Mouse (Mus musculus): ENCODE data around the gene Trpv5. TPM values are rescaled to one million over a fixed set of nuclear protein-coding genes. Genes with fewer than 3 reads are reported as not detected.

Gene Trpv5
- polyA plus RNA-seq, 1 experiment: not detected

DNA sequence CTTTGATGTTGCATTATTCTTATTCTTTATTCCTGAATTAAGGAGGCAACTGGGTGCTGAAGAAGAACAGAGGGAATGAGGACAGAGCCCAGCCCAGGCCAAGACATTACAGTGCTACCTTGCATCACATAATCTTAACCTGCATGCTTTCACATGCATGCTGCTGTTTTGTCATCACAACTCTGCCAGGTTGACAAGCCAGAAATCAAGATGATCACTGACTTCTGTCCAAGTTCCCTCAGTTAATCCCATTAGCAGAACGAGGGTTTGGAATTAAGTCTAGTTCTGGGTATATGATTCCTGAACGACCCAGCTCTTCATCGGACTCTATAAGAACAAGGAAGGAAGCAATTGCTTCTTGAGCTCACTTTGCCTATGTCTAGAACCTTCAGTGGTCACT, 34.3 kb downstream of the Trpv5 start:
- TF ChIP-seq CTCF (IDR thresholded peaks at IDR 0.05; ENCODE audit: extremely low read depth, insufficient read depth, low read length) (no peak), POLR2A (IDR thresholded peaks at IDR 0.05; ENCODE audit: extremely low read depth, insufficient read depth, low read length) (no peak)
- Histone ChIP-seq H3K27ac (ENCODE audit: insufficient read depth, low read length) (no peak overlapping the region), H3K4me1 (ENCODE audit: control insufficient read depth, insufficient read depth, low read length) (peaks cover 2% of the 10 kb centered on the region; the same call in 1 of the 2 replicates)

DNA sequence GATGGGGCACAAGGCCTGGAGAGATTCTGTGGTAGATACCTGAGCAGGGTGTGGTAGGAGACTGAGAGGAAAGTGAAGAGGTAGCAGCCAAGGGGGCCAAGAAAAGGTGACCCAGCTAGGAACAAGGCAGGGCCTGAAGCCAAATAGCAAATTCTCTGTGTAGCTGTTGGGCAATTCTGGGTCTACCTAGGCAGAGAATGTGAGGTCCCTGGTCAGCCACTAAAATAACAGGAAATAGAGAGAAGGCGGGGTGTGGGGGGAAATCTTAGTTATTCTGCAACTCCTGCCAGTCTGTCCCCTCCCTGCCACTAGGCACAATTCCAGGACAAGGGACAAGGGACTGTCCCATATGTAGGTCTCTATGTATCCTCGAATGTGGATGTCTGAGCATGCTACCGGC, 37.3 kb downstream of the Trpv5 start:
- peaks cover 2% of the 10 kb centered on the region; the same call in 1 of the 2 replicates for H3K4me1 ChIP-seq (ENCODE audit: control insufficient read depth, insufficient read depth, low read length)
- no peak overlapping the region for H3K27ac ChIP-seq (ENCODE audit: insufficient read depth, low read length)
- no peak overlapping the region for H3K4me3 ChIP-seq (ENCODE audit: insufficient read depth, low read length)
- TF ChIP-seq POLR2A (IDR thresholded peaks at IDR 0.05; ENCODE audit: extremely low read depth, insufficient read depth, low read length): no peak
- TF ChIP-seq CTCF (IDR thresholded peaks at IDR 0.05; ENCODE audit: extremely low read depth, insufficient read depth, low read length): no peak

More for the DNA sequence above, 34.3 kb downstream of the Trpv5 start:
- H3K4me3 ChIP-seq (ENCODE audit: insufficient read depth, low read length): no peak overlapping the region

DNA sequence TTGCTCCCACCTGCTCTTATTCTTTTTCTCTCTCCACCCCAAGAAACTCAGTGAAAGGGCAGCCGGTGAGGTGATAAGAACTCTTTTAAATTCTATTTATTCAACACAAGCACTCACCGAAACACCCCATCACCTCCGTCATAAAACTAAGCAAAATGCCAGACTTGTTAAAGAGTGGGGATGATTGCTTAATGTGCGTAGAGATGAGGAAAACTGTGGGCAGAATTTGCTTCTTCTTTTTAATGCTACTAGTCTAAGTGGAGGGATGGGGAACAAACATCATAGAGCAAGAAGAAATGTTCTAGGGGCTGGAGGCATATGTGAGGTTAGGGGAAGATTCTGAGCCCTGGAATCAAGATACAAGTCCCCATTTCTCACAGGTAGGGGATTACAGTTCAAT, 37.8 kb downstream of the Trpv5 start:
- Histone ChIP-seq H3K4me3 (ENCODE audit: insufficient read depth, low read length) (no peak overlapping the region), H3K27ac (ENCODE audit: insufficient read depth, low read length) (no peak overlapping the region), H3K4me1 (ENCODE audit: control insufficient read depth, insufficient read depth, low read length) (peaks cover 2% of the 10 kb centered on the region; the same call in 1 of the 2 replicates)
- no peak for TF ChIP-seq CTCF (IDR thresholded peaks at IDR 0.05; ENCODE audit: extremely low read depth, insufficient read depth, low read length)
- no peak for TF ChIP-seq POLR2A (IDR thresholded peaks at IDR 0.05; ENCODE audit: extremely low read depth, insufficient read depth, low read length)

DNA sequence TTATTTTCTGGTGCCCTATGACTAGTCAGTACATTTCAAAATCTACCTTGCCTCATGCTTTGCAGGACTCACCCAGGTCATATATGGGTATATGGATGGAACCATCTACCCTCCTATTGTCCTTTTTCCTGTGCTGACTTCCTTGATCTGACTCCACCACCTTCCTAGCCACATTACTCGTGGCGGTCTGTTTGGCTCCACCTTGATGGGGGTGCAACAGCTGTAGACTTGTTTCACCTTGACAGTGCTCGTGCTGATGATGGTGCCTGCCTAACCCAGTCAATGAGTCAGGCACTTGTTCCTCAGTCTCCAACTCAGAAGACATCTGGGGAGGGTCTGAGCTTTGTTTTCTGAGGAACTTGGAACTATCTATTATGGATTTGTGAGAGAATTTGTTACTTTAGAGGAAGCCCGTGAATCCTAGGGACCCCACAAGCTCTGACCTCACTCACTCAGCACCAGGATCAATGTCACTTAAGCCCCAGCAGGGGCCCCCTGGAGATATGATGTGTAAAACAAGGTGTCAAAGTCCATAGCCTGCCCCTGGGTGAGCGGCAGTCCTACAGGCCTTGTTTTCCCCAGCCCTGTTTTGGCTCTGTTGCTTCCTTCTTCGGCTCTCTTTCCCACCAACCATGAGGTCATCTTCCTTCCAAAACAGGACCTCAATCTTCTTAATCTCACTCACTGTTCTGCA, 39.2 kb downstream of the Trpv5 start:
- H3K27ac ChIP-seq (ENCODE audit: insufficient read depth, low read length): no peak overlapping the region
- no peaks in the 10 kb centered on the region for H3K4me1 ChIP-seq (ENCODE audit: control insufficient read depth, insufficient read depth, low read length)
- H3K4me3 ChIP-seq (ENCODE audit: insufficient read depth, low read length): no peak overlapping the region
- TF ChIP-seq CTCF (IDR thresholded peaks at IDR 0.05; ENCODE audit: extremely low read depth, insufficient read depth, low read length) (no peak), POLR2A (IDR thresholded peaks at IDR 0.05; ENCODE audit: extremely low read depth, insufficient read depth, low read length) (no peak)

DNA sequence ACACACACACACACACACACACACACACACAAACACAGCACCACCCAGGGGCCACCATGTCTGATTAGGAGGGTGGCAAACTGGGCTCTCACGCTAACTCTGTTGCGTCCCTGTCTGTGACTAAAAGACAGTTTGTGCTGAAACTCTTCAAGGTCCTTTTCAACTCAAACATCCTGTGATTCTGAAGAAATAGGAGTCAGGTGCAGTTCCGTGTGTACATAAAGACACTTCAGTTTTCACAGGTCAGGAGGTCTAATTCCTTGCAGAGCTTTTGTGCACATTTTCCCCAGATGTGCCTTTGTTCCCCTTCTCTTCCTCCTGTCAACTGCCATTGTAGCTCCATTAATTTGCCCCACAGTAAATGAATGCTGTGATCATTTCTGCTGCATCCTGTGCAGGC, 40.1 kb downstream of the Trpv5 start:
- no peak for TF ChIP-seq POLR2A (IDR thresholded peaks at IDR 0.05; ENCODE audit: extremely low read depth, insufficient read depth, low read length)
- no peak for TF ChIP-seq CTCF (IDR thresholded peaks at IDR 0.05; ENCODE audit: extremely low read depth, insufficient read depth, low read length)
- no peaks in the 10 kb centered on the region for H3K4me1 ChIP-seq (ENCODE audit: control insufficient read depth, insufficient read depth, low read length)
- H3K27ac ChIP-seq (ENCODE audit: insufficient read depth, low read length): no peak overlapping the region
- H3K4me3 ChIP-seq (ENCODE audit: insufficient read depth, low read length): no peak overlapping the region

DNA sequence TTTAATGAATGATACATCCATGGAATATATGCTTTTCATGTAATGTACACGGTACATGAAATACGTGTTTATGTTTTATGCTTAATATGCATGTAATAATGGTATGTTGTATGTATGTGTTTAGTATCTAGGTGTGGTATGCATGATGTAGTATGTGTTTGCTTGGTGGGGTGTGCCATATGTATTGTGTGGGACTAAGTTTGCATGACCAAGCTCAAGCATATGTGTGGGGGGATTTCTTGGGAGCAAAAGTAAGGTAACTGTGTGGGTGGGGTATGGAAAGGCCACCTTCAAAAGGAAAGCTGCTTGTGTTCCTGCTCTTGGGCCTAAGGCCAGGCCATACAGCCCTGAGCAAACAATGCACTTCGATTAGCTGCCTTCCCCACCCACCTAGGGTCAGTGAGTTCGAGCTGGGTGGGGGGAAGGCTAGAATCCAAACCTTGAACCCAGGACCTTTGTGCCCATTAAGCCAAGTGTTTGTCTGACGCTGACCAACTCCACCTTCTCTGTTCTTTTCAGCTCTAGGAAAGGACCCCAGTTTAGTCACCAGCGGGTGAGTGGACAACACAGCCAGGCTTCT, 42.6 kb downstream of the Trpv5 start:
- H3K4me1 ChIP-seq (ENCODE audit: control insufficient read depth, insufficient read depth, low read length): no peaks in the 10 kb centered on the region
- no peak for TF ChIP-seq POLR2A (IDR thresholded peaks at IDR 0.05; ENCODE audit: extremely low read depth, insufficient read depth, low read length)
- TF ChIP-seq CTCF (IDR thresholded peaks at IDR 0.05; ENCODE audit: extremely low read depth, insufficient read depth, low read length): no peak
- H3K27ac ChIP-seq (ENCODE audit: insufficient read depth, low read length): no peak overlapping the region
- no peak overlapping the region for H3K4me3 ChIP-seq (ENCODE audit: insufficient read depth, low read length)

DNA sequence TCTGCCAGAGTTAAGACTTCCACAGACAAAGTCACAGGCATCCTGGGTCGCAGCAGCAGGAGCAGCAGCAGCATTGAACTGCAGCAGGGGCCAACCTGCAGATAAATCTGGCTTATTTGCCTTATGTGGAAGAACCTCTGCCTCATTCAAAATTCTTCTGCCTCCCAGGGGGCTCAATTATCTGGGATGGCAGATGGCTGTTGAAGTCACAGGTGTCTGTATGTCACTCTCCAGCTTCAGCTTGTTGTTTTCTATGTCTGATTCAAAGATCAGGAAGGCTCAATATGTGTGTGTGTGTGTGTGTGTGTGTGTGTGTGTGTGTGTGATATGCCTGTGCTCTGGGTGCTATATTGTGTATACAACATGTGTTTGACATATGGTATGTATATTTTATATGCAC, 43.2 kb downstream of the Trpv5 start:
- no peak overlapping the region for H3K4me3 ChIP-seq (ENCODE audit: insufficient read depth, low read length)

DNA sequence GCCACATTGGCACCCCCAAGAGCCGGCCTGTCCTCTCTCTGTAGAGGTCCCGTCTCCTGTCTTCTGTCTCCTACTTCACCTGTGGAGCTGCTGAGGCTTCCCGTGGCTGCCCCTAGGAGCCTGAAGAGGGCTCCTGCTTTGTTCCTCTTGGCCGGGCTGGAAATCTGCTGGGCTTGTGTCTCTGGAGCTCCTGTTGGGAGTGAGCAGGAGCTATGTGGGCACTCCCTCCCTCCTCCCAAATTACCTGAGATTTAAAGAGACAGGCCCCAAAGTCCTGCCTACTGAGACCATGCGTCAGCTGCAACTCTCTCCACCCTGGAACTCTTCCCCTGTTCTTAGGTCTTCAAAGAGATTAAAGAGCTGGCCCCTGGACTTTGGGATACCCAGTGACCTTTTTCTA, 44.4 kb downstream of the Trpv5 start, which contains the start of gene Trpv6:
TSS of gene Trpv6 (minus strand) at position 228 of the 400 bp plus-strand sequence.
- H3K4me3 ChIP-seq (ENCODE audit: insufficient read depth, low read length): peak within 1 kb of the TSS; percentile 19
- TF ChIP-seq CTCF (IDR thresholded peaks at IDR 0.05; ENCODE audit: extremely low read depth, insufficient read depth, low read length) (no peak), POLR2A (IDR thresholded peaks at IDR 0.05; ENCODE audit: extremely low read depth, insufficient read depth, low read length) (no peak)
- no peaks in the 10 kb centered on the region; the same call in 1 of the 2 replicates for H3K4me1 ChIP-seq (ENCODE audit: control insufficient read depth, insufficient read depth, low read length)
- H3K27ac ChIP-seq (ENCODE audit: insufficient read depth, low read length): no peak within 1 kb of the TSS

More for the DNA sequence above, 43.2 kb downstream of the Trpv5 start:
- TF ChIP-seq POLR2A (IDR thresholded peaks at IDR 0.05; ENCODE audit: extremely low read depth, insufficient read depth, low read length) (no peak), CTCF (IDR thresholded peaks at IDR 0.05; ENCODE audit: extremely low read depth, insufficient read depth, low read length) (no peak)
- Histone ChIP-seq H3K4me1 (ENCODE audit: control insufficient read depth, insufficient read depth, low read length) (no peaks in the 10 kb centered on the region), H3K27ac (ENCODE audit: insufficient read depth, low read length) (no peak overlapping the region)

DNA sequence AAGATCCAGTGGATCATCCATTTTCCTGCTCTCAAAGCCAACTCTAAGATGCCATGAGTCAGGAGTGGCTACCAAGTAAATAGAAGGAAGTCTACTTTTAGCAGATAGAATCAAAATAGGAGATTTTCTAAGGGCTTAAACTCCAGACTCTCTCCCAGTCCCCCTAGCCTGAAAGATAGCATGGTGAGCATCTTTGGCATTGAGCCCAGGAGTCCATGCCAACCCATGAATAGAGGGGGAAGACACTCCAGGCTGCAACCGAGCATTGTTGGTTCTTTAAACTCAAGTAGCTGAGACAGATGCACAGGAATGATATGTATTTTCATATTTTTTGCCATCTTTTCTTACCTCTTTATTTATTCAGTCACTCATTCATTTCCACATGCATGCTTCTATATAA, 45.4 kb downstream of the Trpv5 start:
- H3K4me3 ChIP-seq (ENCODE audit: insufficient read depth, low read length): peak overlapping the region; percentile 19; the same call in 1 of the 2 replicates
- no peak for TF ChIP-seq CTCF (IDR thresholded peaks at IDR 0.05; ENCODE audit: extremely low read depth, insufficient read depth, low read length)
- no peak for TF ChIP-seq POLR2A (IDR thresholded peaks at IDR 0.05; ENCODE audit: extremely low read depth, insufficient read depth, low read length)
- H3K4me1 ChIP-seq (ENCODE audit: control insufficient read depth, insufficient read depth, low read length): no peaks in the 10 kb centered on the region; the same call in 1 of the 2 replicates
- no peak overlapping the region for H3K27ac ChIP-seq (ENCODE audit: insufficient read depth, low read length)

DNA sequence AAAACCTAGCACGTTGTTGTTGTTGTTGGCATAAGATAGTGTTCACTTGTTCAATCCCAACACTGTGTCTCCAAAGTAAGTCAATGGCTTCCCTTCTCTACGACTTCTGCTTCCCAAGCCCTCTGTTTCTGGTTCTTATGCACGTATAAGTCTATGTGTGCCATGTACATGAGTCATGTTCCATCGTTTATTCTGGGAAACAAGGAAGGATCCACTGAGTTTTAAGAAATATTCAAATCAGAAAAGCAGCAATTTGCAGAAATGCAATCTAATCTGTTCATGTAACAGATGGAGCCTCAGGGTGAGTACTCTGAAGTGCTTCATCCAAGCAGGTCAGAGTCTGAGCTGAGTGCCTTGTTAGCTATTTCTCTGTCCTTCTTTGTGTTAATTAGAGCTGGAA, 49.0 kb downstream of the Trpv5 start:
- no peak overlapping the region for H3K4me3 ChIP-seq (ENCODE audit: insufficient read depth, low read length)
- TF ChIP-seq CTCF (IDR thresholded peaks at IDR 0.05; ENCODE audit: extremely low read depth, insufficient read depth, low read length) (no peak), POLR2A (IDR thresholded peaks at IDR 0.05; ENCODE audit: extremely low read depth, insufficient read depth, low read length) (no peak)
- no peaks in the 10 kb centered on the region; the same call in 1 of the 2 replicates for H3K4me1 ChIP-seq (ENCODE audit: control insufficient read depth, insufficient read depth, low read length)
- no peak overlapping the region for H3K27ac ChIP-seq (ENCODE audit: insufficient read depth, low read length)

Measured in cortical plate, adult 2 months (tissue).